ENCODE assay signal across 21 mouse cellular contexts in the genomic region with DNA sequence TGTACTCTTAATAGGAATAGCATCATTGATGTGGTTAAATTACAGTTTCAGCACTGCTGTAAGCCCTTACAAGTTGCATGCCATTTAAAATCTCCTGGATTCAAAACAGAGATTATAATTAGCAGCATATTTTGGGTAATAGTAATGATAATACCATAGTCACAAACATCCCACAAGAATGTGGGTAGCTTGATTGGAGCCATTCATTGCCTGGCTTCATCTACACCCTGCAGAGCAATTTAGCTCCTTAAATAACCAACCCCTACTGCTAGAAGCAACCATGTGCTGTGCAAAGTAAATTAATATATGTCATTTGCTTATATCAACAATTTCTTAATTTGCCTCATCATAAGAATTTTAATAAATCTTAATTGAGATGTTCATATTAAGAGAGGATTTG.
DNase-seq lines count a peak whose midpoint lies in the region; ATAC-seq and TF ChIP-seq lines count a peak whose summit lies in the region.
"Had no signal": no experiment of that assay in that cellular context is flagged by ENCODE, and none has a peak within 500 bp of the region (broad histone marks: within the 10 kb centered on the region; RNA-seq: fewer than 3 reads in every experiment).

No protein-coding gene starts in this region.

- no peaks in the 10 kb centered on the region for H3K4me1 ChIP-seq in forebrain, embryonic 16.5 days (replicated peaks; ENCODE audit: control insufficient read depth, insufficient read depth, low read length)
- H3K4me1 ChIP-seq in forebrain, embryonic 10.5 days, result no peaks in the 10 kb centered on the region
- no peaks in the 10 kb centered on the region for H3K4me1 ChIP-seq in midbrain, postnatal 0 days (ENCODE audit: insufficient read depth, low read length)
- H3K4me1 ChIP-seq in midbrain, embryonic 15.5 days, result no peaks in the 10 kb centered on the region
- H3K4me1 ChIP-seq: embryonic facial prominence, embryonic 12.5 days; hindbrain, embryonic 13.5 days had no signal

- no peaks in the 10 kb centered on the region for H3K9me3 ChIP-seq in forebrain, embryonic 16.5 days (ENCODE audit: control insufficient read depth, low read length)
- H3K9me3 ChIP-seq in forebrain, embryonic 10.5 days, result no peaks in the 10 kb centered on the region
- no peaks in the 10 kb centered on the region for H3K9me3 ChIP-seq in midbrain, postnatal 0 days (ENCODE audit: low read length)
- no peaks in the 10 kb centered on the region for H3K9me3 ChIP-seq in midbrain, embryonic 15.5 days
- H3K9me3 ChIP-seq: embryonic facial prominence, embryonic 12.5 days; heart, embryonic 13.5 days; hindbrain, embryonic 13.5 days had no signal

- no peak for DNase-seq in forebrain, embryonic 10.5 days (ENCODE audit: extremely low spot score, low spot score)
- DNase-seq in midbrain, postnatal 0 days (ENCODE audit: low spot score), result peak; percentile 6
- DNase-seq in brain, embryonic 14.5 days (ENCODE audit: low read depth), result peak; percentile 63
- DNase-seq in frontal cortex, postnatal 10 days (ENCODE audit: low spot score in 2 of 2), result no peak
- DNase-seq: adrenal gland, adult 2 months; adrenal gland, postnatal 25 days; cerebellum, adult 11 months; cerebellum, adult 8-10 months; cerebellum, postnatal 14 days; embryo, embryonic 11 days; forebrain, postnatal 0 days; gastrocnemius, postnatal 36 days; heart, adult 11 months; heart, postnatal 36 days; kidney, adult 11 months had no signal

- H3K27ac ChIP-seq in forebrain, embryonic 16.5 days (ENCODE audit: low read length), result no peak overlapping the region
- no peak overlapping the region for H3K27ac ChIP-seq in forebrain, embryonic 10.5 days
- H3K27ac ChIP-seq in midbrain, postnatal 0 days (ENCODE audit: low read depth, low read length), result no peak overlapping the region
- no peak overlapping the region for H3K27ac ChIP-seq in midbrain, embryonic 15.5 days
- H3K27ac ChIP-seq: embryonic facial prominence, embryonic 12.5 days; heart, embryonic 13.5 days; hindbrain, embryonic 13.5 days had no signal

- no peak for TF ChIP-seq POLR2A in brain, embryonic 14.5 days (IDR thresholded peaks at IDR 0.05; ENCODE audit: borderline replicate concordance, extremely low read depth, insufficient read depth, insufficient read length, poor library complexity, severe bottlenecking)

- H3K36me3 ChIP-seq in forebrain, embryonic 16.5 days (ENCODE audit: control insufficient read depth, insufficient read depth), result no peaks in the 10 kb centered on the region
- H3K36me3 ChIP-seq in forebrain, embryonic 10.5 days (replicated peaks), result no peaks in the 10 kb centered on the region
- H3K36me3 ChIP-seq in midbrain, postnatal 0 days (ENCODE audit: insufficient read depth, low read length), result no peaks in the 10 kb centered on the region
- H3K36me3 ChIP-seq in midbrain, embryonic 15.5 days (replicated peaks), result no peaks in the 10 kb centered on the region
- H3K36me3 ChIP-seq: embryonic facial prominence, embryonic 12.5 days; heart, embryonic 13.5 days; hindbrain, embryonic 13.5 days had no signal

- ATAC-seq in forebrain, embryonic 16.5 days, result peak; percentile 69
- ATAC-seq in midbrain, postnatal 0 days (ENCODE audit: low FRiP score), result no peak
- no peak for ATAC-seq in midbrain, embryonic 15.5 days (replicated peaks)
- ATAC-seq: forebrain, postnatal 0 days had no signal

- TF ChIP-seq CTCF in midbrain, postnatal 0 days (IDR thresholded peaks at IDR 0.05), result no peak
- TF ChIP-seq CTCF in brain, embryonic 14.5 days (IDR thresholded peaks at IDR 0.05; ENCODE audit: borderline replicate concordance, extremely low read depth, insufficient read depth, insufficient read length), result no peak

- no peaks in the 10 kb centered on the region for H3K27me3 ChIP-seq in forebrain, embryonic 16.5 days (replicated peaks; ENCODE audit: control insufficient read depth, insufficient read depth, low read length)
- H3K27me3 ChIP-seq in forebrain, embryonic 10.5 days (ENCODE audit: poor library complexity, severe bottlenecking), result no peaks in the 10 kb centered on the region
- H3K27me3 ChIP-seq in midbrain, postnatal 0 days (ENCODE audit: insufficient read depth, low read length), result no peaks in the 10 kb centered on the region
- H3K27me3 ChIP-seq in midbrain, embryonic 15.5 days (replicated peaks), result no peaks in the 10 kb centered on the region
- H3K27me3 ChIP-seq: CH12.LX; embryonic facial prominence, embryonic 12.5 days; heart, embryonic 13.5 days; hindbrain, embryonic 13.5 days had no signal

- no peak overlapping the region for H3K9ac ChIP-seq in forebrain, embryonic 16.5 days (replicated peaks; ENCODE audit: low read depth, low read length)
- no peak overlapping the region for H3K9ac ChIP-seq in midbrain, postnatal 0 days (replicated peaks; ENCODE audit: low read length, poor library complexity, severe bottlenecking)
- H3K9ac ChIP-seq in midbrain, embryonic 15.5 days, result no peak overlapping the region
- H3K9ac ChIP-seq: embryonic facial prominence, embryonic 12.5 days; forebrain, postnatal 0 days; heart, embryonic 13.5 days; hindbrain, embryonic 13.5 days had no signal

- no peak overlapping the region for H3K4me2 ChIP-seq in forebrain, embryonic 16.5 days (ENCODE audit: low read length)
- no peak overlapping the region for H3K4me2 ChIP-seq in midbrain, postnatal 0 days (ENCODE audit: low read depth, low read length, poor library complexity, severe bottlenecking)
- no peak overlapping the region for H3K4me2 ChIP-seq in midbrain, embryonic 15.5 days
- H3K4me2 ChIP-seq: embryonic facial prominence, embryonic 12.5 days; hindbrain, embryonic 13.5 days had no signal

- no peak overlapping the region for H3K4me3 ChIP-seq in forebrain, embryonic 16.5 days (replicated peaks; ENCODE audit: low read length)
- H3K4me3 ChIP-seq in forebrain, embryonic 10.5 days, result no peak overlapping the region
- H3K4me3 ChIP-seq in midbrain, postnatal 0 days (ENCODE audit: low read depth, low read length), result no peak overlapping the region
- no peak overlapping the region for H3K4me3 ChIP-seq in midbrain, embryonic 15.5 days
- H3K4me3 ChIP-seq: embryonic facial prominence, embryonic 12.5 days; heart, embryonic 13.5 days; hindbrain, embryonic 13.5 days had no signal

Comparison
In these comparisons a context has a peak if more than half of its experiments do, and no peak if none do; other contexts are left out.
1. DNase-seq: peak in midbrain, postnatal 0 days (single experiment) and brain, embryonic 14.5 days (single experiment); none in forebrain, embryonic 10.5 days (single experiment) and frontal cortex, postnatal 10 days (0 of 2).